Mouse (Mus musculus): Measurements from ENCODE around the gene Gpr26. TPM values are rescaled to one million over a fixed set of nuclear protein-coding genes. Genes with fewer than 3 reads are reported as not detected.

Gpr26 gene
- polyA plus RNA-seq, 1 experiment from 2014 or later, result not detected

GRCm38 (mm10) chr7:132013970-132014369, 47.7 kb downstream of the Gpr26 start:
- no peak overlapping the region for H3K4me3 ChIP-seq (ENCODE audit: low read length)
- H3K4me2 ChIP-seq (ENCODE audit: low read depth, low read length), result no peak overlapping the region
- no peak overlapping the region for H3K9ac ChIP-seq (ENCODE audit: low read depth, low read length)
- H3K9me3 ChIP-seq (ENCODE audit: control insufficient read depth, low read length), result no peaks in the 10 kb centered on the region
- 83% methylated on average over 5 of the region's 5 CpGs for WGBS
- H3K27ac ChIP-seq (ENCODE audit: low read length), result no peak overlapping the region
- no peaks in the 10 kb centered on the region for H3K27me3 ChIP-seq (replicated peaks; ENCODE audit: control insufficient read depth, insufficient read depth, low read length)
- ATAC-seq, result no peak
- H3K36me3 ChIP-seq (ENCODE audit: control insufficient read depth, insufficient read depth, low read length), result no peaks in the 10 kb centered on the region
- H3K4me1 ChIP-seq (ENCODE audit: control insufficient read depth, insufficient read depth, low read length), result no peaks in the 10 kb centered on the region

- no peak for ATAC-seq
- WGBS, result 12% methylated on average over 3 of the region's 3 CpGs
- Histone ChIP-seq H3K4me3 (ENCODE audit: low read length) (no peak overlapping the region), H3K36me3 (ENCODE audit: control insufficient read depth, insufficient read depth, low read length) (no peaks in the 10 kb centered on the region), H3K4me1 (ENCODE audit: control insufficient read depth, insufficient read depth, low read length) (no peaks in the 10 kb centered on the region), H3K27me3 (replicated peaks; ENCODE audit: control insufficient read depth, insufficient read depth, low read length) (no peaks in the 10 kb centered on the region), H3K9ac (ENCODE audit: low read depth, low read length) (no peak overlapping the region), H3K9me3 (ENCODE audit: control insufficient read depth, low read length) (no peaks in the 10 kb centered on the region), H3K4me2 (ENCODE audit: low read depth, low read length) (no peak overlapping the region), H3K27ac (ENCODE audit: low read length) (no peak overlapping the region)
Observed at GRCm38 (mm10) chr7:132015193-132015592, 48.9 kb downstream of the Gpr26 start.

GRCm38 (mm10) chr7:132015933-132016332, 49.7 kb downstream of the Gpr26 start:
- Histone ChIP-seq H3K4me2 (ENCODE audit: low read depth, low read length) (no peak overlapping the region), H3K4me3 (ENCODE audit: low read length) (no peak overlapping the region), H3K9ac (ENCODE audit: low read depth, low read length) (no peak overlapping the region), H3K9me3 (ENCODE audit: control insufficient read depth, low read length) (no peaks in the 10 kb centered on the region), H3K27me3 (replicated peaks; ENCODE audit: control insufficient read depth, insufficient read depth, low read length) (no peaks in the 10 kb centered on the region), H3K36me3 (ENCODE audit: control insufficient read depth, insufficient read depth, low read length) (no peaks in the 10 kb centered on the region), H3K4me1 (ENCODE audit: control insufficient read depth, insufficient read depth, low read length) (no peaks in the 10 kb centered on the region), H3K27ac (ENCODE audit: low read length) (no peak overlapping the region)
- peak; percentile 67 for ATAC-seq
- 53% methylated on average over 3 of the region's 3 CpGs for WGBS

- H3K4me2 ChIP-seq (ENCODE audit: low read depth, low read length), result no peak overlapping the region
- no peaks in the 10 kb centered on the region for H3K27me3 ChIP-seq (replicated peaks; ENCODE audit: control insufficient read depth, insufficient read depth, low read length)
- 66% methylated on average over 6 of the region's 6 CpGs for whole genome bisulfite sequencing
- no peak overlapping the region for H3K9ac ChIP-seq (ENCODE audit: low read depth, low read length)
- no peaks in the 10 kb centered on the region; the same call in 1 of the 2 replicates for H3K9me3 ChIP-seq (ENCODE audit: control insufficient read depth, low read length)
- no peaks in the 10 kb centered on the region for H3K36me3 ChIP-seq (ENCODE audit: control insufficient read depth, insufficient read depth, low read length)
- no peaks in the 10 kb centered on the region for H3K4me1 ChIP-seq (ENCODE audit: control insufficient read depth, insufficient read depth, low read length)
- no peak overlapping the region for H3K27ac ChIP-seq (ENCODE audit: low read length)
- no peak for ATAC-seq
- no peak overlapping the region for H3K4me3 ChIP-seq (ENCODE audit: low read length)
Observed at GRCm38 (mm10) chr7:132025591-132025990, 59.3 kb downstream of the Gpr26 start.

- no peak overlapping the region for H3K27ac ChIP-seq (ENCODE audit: low read length)
- H3K4me3 ChIP-seq (ENCODE audit: low read length), result no peak overlapping the region
- no peak overlapping the region for H3K4me2 ChIP-seq (ENCODE audit: low read depth, low read length)
- no peaks in the 10 kb centered on the region for H3K36me3 ChIP-seq (ENCODE audit: control insufficient read depth, insufficient read depth, low read length)
- H3K9ac ChIP-seq (ENCODE audit: low read depth, low read length), result no peak overlapping the region
- no peaks in the 10 kb centered on the region for H3K4me1 ChIP-seq (ENCODE audit: control insufficient read depth, insufficient read depth, low read length)
- ATAC-seq, result no peak
- no peaks in the 10 kb centered on the region; the same call in 1 of the 2 replicates for H3K9me3 ChIP-seq (ENCODE audit: control insufficient read depth, low read length)
- H3K27me3 ChIP-seq (replicated peaks; ENCODE audit: control insufficient read depth, insufficient read depth, low read length), result no peaks in the 10 kb centered on the region
- WGBS, result 60% methylated on average over 6 of the region's 6 CpGs
Observed at GRCm38 (mm10) chr7:132026671-132027070, 60.4 kb downstream of the Gpr26 start.

GRCm38 (mm10) chr7:132031940-132032531, 65.8 kb downstream of the Gpr26 start:
- Histone ChIP-seq H3K4me2 (ENCODE audit: low read depth, low read length) (no peak overlapping the region), H3K27ac (ENCODE audit: low read length) (no peak overlapping the region), H3K9ac (ENCODE audit: low read depth, low read length) (no peak overlapping the region), H3K4me3 (ENCODE audit: low read length) (no peak overlapping the region), H3K9me3 (ENCODE audit: control insufficient read depth, low read length) (no peaks in the 10 kb centered on the region), H3K27me3 (replicated peaks; ENCODE audit: control insufficient read depth, insufficient read depth, low read length) (no peaks in the 10 kb centered on the region), H3K4me1 (ENCODE audit: control insufficient read depth, insufficient read depth, low read length) (no peaks in the 10 kb centered on the region), H3K36me3 (ENCODE audit: control insufficient read depth, insufficient read depth, low read length) (no peaks in the 10 kb centered on the region)
- no peak for ATAC-seq
- 40% methylated on average over 6 of the region's 6 CpGs for WGBS

Other genes starting within 250 kb of the Gpr26 start
- 1.1 and 1.3 TPM in 2 replicates for gene Cpxm2, start 188.3 kb downstream of the Gpr26 start, polyA plus RNA-seq (2015; fragmentation: Nextera tagmentation; extraction: Ambion mirVana)

All from intestine, embryonic 16.5 days (tissue).